Mouse (Mus musculus): Measurements from ENCODE around the gene Htr2b.

- no peak for TF ChIP-seq CTCF (IDR thresholded peaks at IDR 0.05; ENCODE audit: low read depth, low read length)
- TF ChIP-seq POLR2A (IDR thresholded peaks at IDR 0.05; ENCODE audit: insufficient read depth, low read length), result no peak
Measured at GRCm38 (mm10) chr1:86053198-86053921, 58.4 kb downstream of the Htr2b start.
